Mouse (Mus musculus) thymus, adult 2 months (tissue): ENCODE data around the gene Rassf7.

ENCODE experiments used
- CTCF ChIP-seq: fragments of 200-500 bp; IDR thresholded peaks from 2 replicates; pipeline ENCODE4 v1.5.1; 2012; ENCODE audit warnings: mild to moderate bottlenecking, control low read depth, low read length, moderate library complexity, borderline replicate concordance; ENCODE audit not compliant: control insufficient read depth, poor library complexity, insufficient read depth; ENCODE audit errors: extremely low read depth
- POLR2A ChIP-seq: fragments of 200-500 bp; IDR thresholded peaks from 2 replicates; pipeline ENCODE4 v1.6.1; 2012; ENCODE audit warnings: mild to moderate bottlenecking, low read length, control low read depth, moderate library complexity; ENCODE audit not compliant: control insufficient read depth, poor library complexity, insufficient read depth; ENCODE audit errors: extremely low read depth

GRCm38 (mm10) chr7:141256159-141256558 is 40.5 kb downstream of the Rassf7 start:
- no peak for TF ChIP-seq CTCF
- TF ChIP-seq POLR2A: no peak
